Mouse (Mus musculus): ENCODE measurements around the gene Plagl1.

Plagl1 gene

DNA sequence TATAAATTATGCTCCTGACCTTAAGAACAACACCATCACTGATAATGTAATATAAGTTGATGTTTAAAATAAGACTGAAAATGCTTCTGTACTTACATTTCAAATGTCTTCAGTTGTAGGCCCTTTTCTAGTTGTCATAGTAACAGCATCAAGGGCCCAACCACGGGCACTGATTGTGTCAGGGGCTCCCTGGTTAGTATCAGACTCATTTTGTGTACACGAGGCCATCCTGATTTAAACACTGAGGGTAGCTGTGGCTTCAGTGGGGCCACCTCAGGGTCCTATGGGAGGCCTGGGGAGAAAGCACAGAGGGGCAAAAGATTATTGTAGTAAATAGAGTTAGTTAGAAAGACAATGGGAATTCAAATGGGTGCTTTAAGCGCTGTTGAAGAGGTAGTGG is 65.5 kb downstream of the Plagl1 start:
- DNase-seq (ENCODE audit: extremely low read depth, insufficient read length, low spot score): no peak

DNA sequence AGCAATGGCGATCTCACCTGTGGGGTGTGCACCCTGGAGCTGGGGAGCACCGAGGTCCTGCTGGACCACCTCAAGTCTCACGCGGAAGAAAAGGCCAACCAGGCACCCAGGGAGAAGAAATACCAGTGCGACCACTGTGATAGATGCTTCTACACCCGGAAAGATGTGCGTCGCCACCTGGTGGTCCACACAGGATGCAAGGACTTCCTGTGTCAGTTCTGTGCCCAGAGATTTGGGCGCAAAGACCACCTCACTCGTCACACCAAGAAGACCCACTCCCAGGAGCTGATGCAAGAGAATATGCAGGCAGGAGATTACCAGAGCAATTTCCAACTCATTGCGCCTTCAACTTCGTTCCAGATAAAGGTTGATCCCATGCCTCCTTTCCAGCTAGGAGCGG is 67.0 kb downstream of the Plagl1 start:
- DNase-seq (ENCODE audit: extremely low read depth, insufficient read length, low spot score): peak; percentile 6

GRCm38 (mm10) chr10:13127946-13128345 is 67.6 kb downstream of the Plagl1 start:
- no peak for DNase-seq (ENCODE audit: extremely low read depth, insufficient read length, low spot score)

- DNase-seq (ENCODE audit: extremely low read depth, insufficient read length, low spot score): no peak
Measured at GRCm38 (mm10) chr10:13133850-13134249, 73.5 kb downstream of the Plagl1 start.

DNA sequence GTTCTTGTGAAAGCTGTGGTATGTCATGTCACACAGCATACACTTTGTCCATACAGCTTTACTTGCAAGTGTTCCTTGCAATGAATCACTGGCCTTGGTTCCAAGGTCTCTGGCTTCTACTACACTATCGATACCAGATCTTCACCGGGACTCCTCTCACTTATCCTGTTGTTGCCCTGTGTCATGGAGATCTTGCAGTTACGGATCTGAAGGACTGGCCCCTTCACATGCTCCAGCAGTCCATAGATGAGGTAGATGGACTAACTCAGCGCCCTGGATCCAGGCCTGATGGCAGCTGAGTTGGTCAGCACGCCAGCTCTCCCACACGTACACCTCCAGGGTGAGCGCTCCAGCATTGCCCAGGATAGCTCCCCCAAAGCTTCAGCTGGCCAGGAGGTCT is 75.0 kb downstream of the Plagl1 start:
- DNase-seq (ENCODE audit: extremely low read depth, insufficient read length, low spot score): no peak

GRCm38 (mm10) chr10:13135751-13136150 is 75.4 kb downstream of the Plagl1 start:
- DNase-seq (ENCODE audit: extremely low read depth, insufficient read length, low spot score): no peak

DNA sequence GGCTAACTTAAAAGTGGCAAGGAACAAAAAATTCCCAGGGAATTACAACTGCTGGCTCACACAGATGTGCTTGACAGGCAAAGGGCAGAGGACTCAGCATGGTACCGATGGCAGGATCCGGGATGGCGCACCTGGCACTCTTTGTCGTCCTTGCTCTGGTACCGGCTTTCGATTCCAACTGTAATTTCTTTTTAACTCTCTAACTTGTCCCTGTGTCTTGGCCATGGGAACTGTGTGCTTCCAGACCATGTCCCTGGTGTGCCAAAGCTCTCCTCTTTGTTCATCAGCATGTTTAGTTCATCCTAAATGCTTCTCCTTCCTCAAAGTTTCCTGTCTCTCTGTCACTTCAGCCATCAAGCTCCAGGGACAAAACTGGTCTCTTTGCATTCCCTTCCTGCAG is 77.6 kb downstream of the Plagl1 start:
- no peak for DNase-seq (ENCODE audit: extremely low read depth, insufficient read length, low spot score)

DNA sequence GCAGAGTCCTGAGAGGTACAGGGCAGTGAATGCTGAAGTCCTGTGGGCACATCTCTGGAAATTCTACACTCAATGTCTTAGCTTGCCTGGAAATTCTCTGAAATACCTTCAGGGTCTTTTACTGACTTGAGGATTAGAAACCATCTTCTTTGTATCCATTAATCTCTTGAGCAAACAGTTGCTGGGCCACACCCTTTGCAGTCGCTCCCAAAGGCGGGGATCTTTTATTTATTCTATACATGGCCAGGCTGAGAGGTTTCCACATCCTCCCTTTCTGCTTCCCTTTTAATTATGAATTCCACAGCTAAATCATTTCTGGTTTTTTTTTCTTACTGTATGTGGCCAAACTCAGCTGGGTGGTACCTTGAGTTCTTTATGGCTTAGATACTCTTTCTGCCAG is 80.1 kb downstream of the Plagl1 start:
- DNase-seq (ENCODE audit: extremely low read depth, insufficient read length, low spot score): no peak

GRCm38 (mm10) chr10:13150435-13150834 is 90.1 kb downstream of the Plagl1 start:
- DNase-seq (ENCODE audit: extremely low read depth, insufficient read length, low spot score): no peak

DNA sequence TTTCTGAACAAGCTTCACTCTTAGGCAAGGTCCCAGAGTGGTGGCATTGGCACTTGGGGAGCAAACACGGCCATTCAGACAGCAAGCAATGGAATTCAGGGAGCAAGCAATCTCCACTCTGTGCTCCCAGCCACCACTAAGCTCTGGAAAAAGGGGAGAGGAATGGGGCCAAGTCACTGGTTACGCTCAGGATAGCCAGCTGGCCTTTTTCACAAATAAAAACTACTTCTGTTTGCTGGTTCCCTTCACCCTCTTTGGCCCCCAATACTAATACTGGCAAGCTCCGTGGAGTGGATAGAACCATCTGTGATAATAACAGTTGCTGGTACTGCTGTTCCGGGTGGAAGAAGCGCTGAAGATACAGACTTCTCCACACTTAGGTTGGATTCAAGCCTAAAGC is 91.0 kb downstream of the Plagl1 start:
- DNase-seq (ENCODE audit: extremely low read depth, insufficient read length, low spot score): no peak

- DNase-seq (ENCODE audit: extremely low read depth, insufficient read length, low spot score): no peak
Measured at GRCm38 (mm10) chr10:13152811-13153364, 92.6 kb downstream of the Plagl1 start.

- DNase-seq (ENCODE audit: extremely low read depth, insufficient read length, low spot score): no peak
Measured at GRCm38 (mm10) chr10:13155377-13155776, 95.1 kb downstream of the Plagl1 start.

- DNase-seq (ENCODE audit: extremely low read depth, insufficient read length, low spot score): no peak
Measured at GRCm38 (mm10) chr10:13160913-13161312, 100.6 kb downstream of the Plagl1 start.

DNA sequence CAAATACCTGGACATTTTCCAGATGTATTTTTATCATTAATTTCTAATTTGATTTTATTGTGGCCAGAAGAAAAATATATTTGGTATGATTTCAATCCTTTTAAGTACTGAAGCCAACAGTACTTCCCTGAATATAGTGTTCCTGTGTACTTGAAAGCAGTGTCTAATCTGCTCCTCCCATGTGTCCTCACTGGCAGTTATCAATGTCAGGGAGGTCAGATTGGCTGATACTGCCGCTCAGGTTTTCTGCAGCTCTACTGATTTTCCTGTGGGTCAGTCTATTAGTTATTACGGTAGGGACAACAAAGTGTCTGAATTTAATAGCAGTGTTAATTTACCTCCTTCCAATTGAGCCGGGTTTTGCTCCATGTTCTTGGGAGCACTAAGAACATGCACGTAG is 101.7 kb downstream of the Plagl1 start:
- DNase-seq (ENCODE audit: extremely low read depth, insufficient read length, low spot score): no peak

GRCm38 (mm10) chr10:13168461-13168860 is 108.2 kb downstream of the Plagl1 start:
- DNase-seq (ENCODE audit: extremely low read depth, insufficient read length, low spot score): no peak

GRCm38 (mm10) chr10:13170739-13171448 is 110.6 kb downstream of the Plagl1 start:
- DNase-seq (ENCODE audit: extremely low read depth, insufficient read length, low spot score): no peak

DNA sequence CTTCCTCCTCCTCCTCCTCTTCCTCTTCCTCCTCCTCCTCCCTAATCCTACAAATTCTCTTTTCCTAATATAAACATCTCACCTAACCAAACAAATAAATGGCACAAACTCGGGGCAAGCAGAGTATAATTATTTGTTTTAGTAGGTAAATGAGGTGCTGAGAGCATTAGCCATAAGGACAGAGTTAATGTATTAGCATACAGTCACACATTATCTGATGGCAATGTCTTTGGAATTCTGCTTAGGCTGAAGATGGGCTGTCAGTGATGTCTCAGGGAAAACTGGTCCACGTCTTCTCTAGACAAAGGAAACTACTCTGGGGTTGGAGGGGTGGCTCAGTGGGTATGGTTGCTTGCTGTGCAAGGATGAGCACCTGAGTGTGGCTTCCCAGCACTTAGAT is 111.2 kb downstream of the Plagl1 start:
- DNase-seq (ENCODE audit: extremely low read depth, insufficient read length, low spot score): no peak

DNA sequence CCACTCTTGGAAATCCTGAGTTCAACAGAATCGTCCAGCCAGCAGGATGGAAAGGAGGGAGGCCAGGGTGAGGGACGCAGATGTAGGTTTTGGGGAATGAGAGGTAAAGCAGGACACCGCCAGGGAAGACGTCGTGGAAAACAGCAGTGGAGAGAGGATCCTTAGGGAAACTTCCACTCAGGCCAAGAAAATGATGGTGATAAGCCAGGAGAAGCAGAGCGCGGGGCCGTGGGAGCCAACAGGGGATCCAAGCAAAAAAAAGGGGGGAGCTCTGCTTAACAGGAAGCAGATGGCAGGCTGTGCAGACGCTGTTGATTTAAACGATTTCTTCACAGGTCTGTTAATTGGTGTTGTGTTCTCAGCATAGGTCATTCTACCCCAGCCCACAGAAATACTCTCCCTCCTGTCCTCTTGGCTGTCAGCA is 112.5 kb downstream of the Plagl1 start:
- no peak for DNase-seq (ENCODE audit: extremely low read depth, insufficient read length, low spot score)

DNA sequence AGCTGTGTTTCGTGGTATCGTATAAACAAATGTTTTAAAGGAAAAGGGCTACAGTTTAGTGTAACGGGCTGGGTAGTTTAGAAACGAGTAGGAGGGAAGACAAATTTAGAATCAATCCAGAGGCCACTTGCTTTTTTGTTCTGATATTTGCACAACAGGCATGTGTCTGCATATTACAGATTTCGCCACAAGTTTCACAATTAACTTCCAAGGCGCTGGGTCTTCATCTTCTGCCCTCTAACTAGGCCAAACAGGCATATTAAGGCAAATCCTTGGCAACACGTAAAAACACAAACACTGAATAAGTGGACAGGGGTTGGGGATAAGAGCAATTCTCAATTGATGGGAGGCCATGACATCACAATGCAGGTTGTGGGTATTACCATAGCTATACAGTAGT is 115.6 kb downstream of the Plagl1 start:
- DNase-seq (ENCODE audit: extremely low read depth, insufficient read length, low spot score): no peak

- DNase-seq (ENCODE audit: extremely low read depth, insufficient read length, low spot score): no peak
Measured at GRCm38 (mm10) chr10:13177973-13178624, 117.8 kb downstream of the Plagl1 start, which contains the start of gene Zc2hc1b. Gene Zc2hc1b (minus strand): TSS chr10:13178023.

- no peak for DNase-seq (ENCODE audit: extremely low read depth, insufficient read length, low spot score)
Measured at GRCm38 (mm10) chr10:13180211-13180610, 119.9 kb downstream of the Plagl1 start.

Data from 3134 (cell line).